Mouse (Mus musculus): ENCODE data around the gene Il1rl2.
"Not testable (repeated sequence)": the region's sequence is repeated elsewhere in the genome, so short reads cannot be mapped to it uniquely, and the experiment has no call there.

Gene Il1rl2

DNA sequence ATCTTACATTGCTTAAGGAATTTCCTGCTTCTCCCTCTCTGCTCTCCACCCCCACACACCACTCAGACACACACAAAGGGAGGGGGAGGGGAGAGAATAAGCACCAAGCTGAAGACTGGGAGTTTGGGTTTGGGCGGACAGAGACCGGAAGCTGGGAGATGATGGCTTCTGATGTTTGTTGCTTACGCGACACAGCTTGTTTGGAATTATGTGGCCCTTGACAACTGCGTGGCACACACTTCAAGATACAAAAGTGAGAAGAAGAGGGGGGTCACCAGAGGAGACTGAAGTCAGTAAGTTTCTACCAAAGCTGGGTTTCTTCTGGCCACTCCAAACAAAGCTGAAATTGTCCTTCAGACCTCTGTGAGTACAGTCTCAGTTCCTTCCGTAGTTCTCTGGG lies at the start of gene Il1rl2:
Gene Il1rl2 (plus strand): TSS at position 154 of the 400 bp plus-strand sequence.
- DNase-seq: no peak

DNA sequence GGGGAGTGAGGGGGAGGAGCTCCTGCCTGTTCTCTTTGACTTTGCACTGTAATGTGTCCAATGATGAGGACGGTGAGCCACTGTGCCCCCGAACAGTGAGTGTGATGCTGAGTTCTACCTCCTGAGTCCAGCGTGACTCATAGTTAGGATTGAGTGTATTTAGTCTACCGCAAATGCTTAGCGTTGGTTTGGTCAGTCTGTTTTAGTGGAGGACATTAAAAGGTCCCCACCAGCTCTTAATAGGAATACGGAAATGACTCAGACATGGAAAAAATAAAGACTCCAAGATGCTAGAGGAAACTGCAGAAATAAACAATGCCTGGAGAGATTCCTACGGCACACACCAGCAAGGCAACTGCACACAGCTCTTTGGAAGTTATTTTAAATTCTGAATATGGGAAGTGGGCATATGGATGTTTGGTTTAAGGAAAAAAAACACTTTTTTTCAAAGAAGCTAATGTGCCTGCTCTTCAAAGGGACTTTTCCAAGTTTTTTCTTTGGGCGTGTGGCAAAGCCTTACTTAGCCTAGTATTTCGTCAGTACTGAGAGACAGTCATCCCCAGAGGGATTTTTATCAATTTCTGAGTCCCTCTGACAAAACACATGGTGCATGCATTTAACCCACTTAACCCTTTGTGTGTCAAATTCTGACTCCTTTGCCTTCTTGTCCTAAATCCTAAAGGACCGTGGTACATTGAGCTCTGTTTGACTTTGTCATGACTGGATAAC lies 49.0 kb upstream of the Il1rl2 start:
- DNase-seq: no peak

DNA sequence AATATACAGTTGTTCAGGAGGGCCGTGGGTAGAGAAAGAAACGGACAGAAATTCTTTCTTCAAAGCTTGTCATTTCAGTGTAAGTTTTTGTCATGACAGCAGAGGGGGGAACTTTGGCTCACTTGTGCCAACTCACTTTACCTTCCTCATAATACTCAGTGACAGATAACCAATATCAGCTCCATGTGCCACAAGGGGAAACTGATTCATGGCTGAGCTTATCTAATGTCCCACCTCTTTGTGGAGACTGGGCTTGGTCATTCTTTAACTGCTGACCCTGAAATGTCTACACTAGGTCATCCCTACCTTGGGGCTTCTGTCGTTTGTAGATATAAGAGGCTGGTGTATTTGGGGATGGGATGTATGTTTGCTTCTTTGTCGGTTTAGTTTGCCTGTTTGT lies 46.5 kb upstream of the Il1rl2 start:
- no peak for DNase-seq

DNA sequence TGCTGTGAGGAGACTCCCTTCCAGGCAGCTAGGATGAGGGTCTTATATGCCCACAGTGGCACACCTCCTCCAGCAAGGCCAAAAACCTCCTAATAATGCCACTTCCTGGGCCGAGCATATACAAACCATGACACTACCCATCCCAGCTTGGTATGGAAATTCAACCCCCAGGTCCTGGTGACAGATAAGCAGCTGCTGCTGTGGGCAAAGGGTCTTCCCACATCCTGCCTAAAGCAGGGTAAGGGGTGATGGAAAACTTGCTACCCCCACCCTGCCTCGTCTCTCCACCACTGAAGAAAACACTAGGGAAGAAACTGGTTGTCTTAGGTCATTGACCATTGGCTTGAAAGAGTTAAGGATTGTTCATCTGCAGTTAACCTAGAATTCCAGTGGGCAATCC lies 45.7 kb upstream of the Il1rl2 start:
- DNase-seq: no peak

DNA sequence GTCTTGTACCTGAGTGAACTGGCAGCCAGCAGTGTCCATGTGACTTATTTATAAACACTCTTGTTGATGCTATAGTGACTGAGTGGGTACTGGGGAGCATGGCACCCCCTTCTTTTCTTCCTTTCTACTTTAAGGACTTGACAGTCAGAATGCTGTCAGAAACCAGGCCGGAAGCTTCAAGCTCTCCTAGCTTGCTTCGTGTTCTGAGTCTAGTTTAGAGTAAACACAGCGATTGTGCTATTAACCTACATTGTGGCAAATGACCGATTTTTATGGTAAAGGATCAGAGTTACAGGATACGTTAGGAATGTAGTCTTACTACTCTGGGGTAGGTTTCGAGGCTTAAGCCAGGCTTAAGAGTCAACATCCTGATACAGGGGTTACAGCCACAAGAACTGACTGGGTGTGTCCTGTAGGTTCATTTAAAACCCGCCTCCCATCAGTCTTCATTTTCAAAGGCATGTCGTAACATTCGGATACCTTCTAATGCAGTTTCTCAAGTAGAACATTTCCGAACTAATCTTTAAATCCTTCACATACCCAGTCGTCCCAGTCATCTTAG lies 45.1 kb upstream of the Il1rl2 start:
- DNase-seq: no peak

DNA sequence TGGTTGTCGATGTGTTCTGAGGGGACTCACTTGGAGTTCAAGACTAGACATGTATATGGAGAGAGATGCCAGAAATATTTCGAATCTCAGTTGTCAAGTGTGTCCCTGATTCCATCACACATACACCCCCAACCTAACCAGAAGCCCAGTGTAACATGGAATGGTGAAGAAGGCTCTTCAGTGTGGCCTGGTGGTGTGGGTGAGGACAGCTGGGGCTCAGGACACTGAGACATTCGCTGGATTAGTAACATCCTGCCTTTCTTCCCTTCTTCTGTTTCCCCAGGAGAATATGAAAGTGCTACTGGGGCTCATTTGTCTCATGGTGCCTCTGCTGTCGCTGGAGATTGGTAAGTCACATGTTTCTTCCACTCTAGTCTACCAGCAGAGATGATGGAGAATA lies 42.5 kb upstream of the Il1rl2 start:
- no peak for DNase-seq

DNA sequence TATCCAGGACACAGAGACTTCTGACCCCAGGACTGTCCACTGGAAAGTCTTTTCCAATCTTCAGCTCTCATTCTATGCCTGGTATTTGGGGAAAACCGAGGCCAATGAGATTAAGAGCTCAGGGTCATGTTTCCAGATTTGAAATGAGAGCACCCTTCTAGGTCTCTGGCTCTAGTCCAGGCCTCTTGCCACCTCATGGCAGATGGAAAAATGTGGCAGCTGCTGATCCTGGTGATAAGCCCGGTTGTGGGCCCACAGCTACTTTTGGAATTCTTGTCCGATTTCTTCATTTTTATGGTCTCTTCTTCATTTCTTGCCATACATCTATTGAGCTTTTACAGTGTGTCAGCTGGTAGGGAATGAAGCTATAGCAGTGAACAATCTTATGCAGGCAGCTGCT lies 42.0 kb upstream of the Il1rl2 start:
- no peak for DNase-seq

DNA sequence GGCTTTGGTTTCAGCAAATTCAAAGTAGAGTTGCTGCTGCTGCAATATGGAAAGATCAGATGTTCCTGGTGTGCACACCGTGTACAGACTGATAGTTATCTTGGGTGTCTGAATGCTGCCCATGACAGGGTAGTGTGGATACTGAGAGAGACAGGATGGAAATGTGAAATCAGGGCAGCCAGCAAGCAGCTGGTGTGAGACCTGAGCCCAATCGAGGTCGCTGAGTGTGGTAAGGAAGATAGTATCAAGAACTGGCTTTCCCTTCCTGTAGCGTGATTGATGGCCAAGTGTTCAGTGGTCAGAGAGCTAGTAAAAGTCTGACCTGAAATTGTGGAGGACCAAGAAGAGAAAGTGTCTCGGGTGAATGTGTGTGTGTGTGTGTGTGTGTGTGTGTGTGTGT lies 40.4 kb upstream of the Il1rl2 start:
- no peak for DNase-seq

DNA sequence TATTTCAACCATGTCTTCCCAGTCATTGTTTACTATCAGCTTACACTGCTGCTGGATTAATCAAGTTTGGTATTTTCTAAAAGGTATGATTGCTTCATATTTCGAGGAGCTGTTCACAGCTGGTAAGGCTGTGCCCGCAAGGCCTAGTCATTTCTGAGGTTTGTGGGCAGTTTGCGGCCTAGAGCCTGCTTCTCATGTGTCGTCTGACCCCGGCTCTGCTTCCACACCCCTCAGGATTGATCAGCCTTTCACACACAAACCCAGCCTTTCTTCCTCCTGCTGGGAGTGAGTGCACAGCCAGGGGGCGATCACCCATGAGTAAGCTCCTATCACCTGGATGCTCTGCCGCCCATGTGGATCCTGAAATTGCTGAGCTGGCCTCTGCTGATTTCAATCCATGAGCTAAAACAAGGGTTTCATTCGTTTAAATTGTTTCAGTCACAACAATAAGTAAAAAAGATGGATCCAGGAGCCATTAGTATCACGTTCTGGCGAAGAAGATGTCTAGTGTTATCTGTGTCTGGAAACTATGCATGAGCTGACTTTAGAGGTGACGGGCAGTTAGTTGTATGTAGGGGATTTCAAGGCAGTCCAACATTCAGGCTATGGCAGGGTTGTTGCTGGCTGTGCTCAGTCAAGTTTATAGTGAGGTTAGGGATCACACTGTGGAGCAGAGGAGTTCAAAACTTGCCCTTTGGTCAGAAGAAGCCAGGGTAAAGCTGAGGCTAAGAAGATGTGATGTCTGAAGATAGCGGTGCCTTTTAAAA lies 33.7 kb upstream of the Il1rl2 start:
- DNase-seq: no peak

DNA sequence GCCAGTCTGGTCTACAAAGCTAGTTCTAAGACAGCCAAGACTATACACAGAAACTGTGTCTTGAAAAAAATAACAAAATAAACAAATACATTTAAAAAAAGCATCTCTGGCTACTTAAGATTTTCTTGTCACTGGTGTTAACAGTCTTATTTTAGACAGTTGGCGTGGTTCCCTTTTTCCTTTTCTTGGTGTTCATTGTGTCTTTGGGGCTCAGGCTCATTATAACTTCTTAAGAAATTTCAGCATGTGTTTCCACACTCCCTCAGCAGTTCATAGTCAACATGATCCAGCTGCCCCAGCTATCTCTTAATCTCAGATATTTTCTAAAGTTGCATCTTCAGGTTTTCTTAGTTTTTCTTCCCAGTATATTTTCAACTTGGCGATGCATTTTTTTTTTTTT lies 32.2 kb upstream of the Il1rl2 start:
- DNase-seq: no peak

DNA sequence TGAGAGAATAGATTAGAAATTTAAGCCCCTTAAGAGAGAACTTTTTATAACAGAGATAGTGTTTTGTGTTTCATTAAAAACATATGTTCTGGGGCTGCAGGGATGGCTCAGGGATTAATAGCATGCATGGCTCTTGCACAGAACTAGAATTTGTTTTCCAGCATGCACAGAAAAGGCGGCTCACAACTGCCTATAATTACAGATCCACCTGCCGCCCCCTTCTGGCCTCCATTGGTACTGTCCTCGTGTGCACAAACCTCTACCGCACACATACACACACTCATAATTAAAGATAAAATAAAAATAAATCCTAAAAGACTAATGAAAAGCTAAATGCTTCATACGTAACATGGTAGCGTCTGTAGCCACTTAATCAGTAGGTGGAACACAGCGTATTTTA lies 30.5 kb upstream of the Il1rl2 start:
- no peak for DNase-seq

DNA sequence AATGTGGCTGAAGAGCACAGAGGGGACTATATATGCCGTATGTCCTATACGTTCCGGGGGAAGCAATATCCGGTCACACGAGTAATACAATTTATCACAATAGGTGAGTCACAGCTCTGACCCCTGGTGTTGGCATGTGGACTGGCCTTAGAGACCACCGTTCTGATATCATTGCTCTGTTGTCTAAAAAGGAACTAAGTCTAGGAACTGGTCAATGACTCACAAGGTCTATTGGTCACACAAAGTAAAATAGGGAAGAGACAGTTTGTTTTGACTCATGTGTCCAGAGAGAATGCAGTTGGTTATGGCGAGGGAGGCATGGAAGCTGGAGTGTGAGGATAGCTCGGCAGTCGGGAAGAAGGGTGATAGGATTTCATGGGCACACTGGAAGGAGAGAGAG lies 29.6 kb upstream of the Il1rl2 start:
- DNase-seq: no peak

DNA sequence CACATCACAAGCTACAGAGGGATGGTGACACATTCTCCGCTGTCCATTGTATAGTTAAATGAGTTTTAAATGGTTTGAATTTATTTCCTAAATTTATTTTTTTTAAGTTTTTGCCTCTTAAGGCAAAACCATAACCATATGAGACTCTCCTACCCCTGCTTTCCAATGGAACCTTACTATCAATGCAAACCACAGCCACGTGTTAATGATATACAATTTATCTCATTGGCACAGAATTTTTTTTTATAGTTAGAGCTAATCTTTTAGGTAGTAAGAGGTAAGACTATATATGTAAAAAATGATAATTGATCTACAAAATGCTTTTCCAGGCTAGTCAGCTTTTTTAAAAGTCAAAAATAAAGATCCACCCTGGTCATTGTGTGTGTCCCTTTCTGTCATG lies 26.4 kb upstream of the Il1rl2 start:
- DNase-seq: no peak

DNA sequence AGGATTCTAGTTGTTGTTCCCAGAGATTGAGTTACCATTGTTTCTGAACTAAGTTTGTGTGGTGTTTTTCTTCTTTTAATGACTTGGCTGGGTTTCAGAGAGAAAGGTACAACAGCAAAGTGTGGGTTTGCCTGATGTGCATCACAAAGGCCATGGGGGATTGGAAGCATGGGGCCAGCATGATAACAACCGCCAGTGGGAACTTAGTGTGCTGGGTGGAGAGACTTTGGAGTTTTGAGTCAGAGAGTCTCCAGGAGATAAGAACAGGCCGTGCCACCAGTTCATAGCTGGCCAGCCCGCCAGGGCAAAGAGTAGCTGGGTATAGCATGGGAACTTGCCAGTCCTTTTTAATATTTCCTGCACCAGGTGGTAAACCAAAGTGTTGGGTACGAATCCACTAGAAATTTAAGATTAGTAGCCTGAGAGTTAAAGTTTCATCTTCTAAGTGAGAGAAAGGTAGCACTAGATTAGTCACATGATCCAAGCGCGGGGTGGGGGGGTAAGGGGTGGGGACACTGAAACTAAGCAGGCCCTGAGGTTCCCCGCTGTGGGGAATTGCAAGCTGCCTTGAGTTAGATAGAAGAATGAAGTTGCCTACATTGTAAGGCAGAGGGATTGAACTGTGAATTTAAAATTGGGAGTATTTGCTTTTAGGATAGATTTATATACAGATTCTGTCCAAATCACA lies 21.1 kb upstream of the Il1rl2 start:
- DNase-seq: no peak

DNA sequence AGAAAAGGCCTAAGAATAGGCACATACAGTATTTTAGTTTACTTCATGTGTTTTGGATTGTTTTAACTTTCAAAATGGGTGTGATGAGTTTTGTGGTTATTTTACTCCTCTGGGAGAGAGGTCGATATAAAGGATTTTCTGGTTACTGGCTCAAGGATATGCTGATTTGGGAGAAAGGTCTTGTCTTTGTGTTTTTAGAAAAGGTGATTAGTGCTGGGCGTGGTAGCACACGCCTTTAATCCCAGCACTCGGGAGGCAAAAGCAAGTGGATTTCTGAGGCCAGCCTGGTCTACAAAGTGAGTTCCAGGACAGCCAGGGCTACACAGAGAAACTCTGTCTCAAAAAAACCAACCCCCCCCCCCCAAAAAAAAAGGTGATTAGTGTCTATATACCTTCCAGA lies 20.1 kb upstream of the Il1rl2 start:
- DNase-seq: not testable (repeated sequence)

DNA sequence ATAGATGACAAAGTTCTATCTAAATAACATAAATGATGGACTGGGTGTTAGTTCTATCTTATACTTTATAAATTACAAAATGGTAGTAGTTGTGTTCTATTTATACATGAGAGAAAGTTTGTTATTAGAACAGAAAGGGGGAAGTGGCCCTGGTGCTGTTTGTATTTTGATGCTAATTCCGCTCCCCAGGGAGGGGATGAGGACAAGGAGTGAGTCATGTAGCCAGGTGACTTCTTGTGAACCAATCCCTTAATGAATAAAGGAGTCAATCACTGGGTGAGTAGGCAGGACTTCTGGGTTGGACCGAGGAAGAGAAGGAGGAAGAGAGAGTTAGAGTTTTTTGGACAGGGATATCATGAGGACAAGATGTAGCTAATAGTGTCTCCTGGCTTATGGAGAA lies 18.3 kb upstream of the Il1rl2 start:
- DNase-seq: no peak

DNA sequence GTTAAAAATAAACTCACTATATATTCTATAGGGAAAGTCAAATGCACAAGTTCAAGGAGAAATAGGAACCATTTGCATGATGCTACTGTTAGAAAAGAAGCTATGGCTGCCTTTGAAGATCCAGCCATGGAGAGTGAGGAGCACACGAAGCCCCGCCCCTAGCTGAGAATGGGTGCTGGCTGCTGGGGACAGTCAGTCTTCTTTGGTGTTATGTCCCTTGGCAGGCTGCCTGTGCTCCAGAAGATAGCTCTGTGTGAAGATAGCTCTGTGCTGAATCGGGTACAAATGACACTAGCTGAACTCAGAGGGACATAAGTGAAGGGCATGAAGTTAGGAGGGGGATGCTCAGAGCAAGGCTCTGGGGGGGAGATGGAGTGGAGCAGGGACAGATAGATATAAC lies 13.3 kb upstream of the Il1rl2 start:
- DNase-seq: no peak

DNA sequence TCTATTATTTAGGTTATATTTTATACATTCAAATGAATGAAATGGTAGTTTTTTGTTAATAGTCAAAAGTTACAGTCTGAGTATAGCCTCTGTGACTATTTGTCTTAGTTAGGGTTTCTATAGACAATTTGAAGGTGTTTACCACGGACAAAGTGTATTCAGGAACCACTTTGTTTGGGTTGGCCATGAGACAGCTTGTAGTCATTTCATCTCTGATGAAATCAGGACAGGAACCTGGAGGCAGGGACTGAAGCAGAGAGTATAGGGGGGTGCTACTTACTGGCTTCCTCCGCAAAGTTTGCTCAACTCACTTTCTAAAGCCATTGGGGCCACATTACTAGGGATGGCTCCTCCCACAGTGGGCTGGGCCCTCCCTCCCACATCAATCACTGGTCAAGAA lies 12.8 kb upstream of the Il1rl2 start:
- DNase-seq: no peak

DNA sequence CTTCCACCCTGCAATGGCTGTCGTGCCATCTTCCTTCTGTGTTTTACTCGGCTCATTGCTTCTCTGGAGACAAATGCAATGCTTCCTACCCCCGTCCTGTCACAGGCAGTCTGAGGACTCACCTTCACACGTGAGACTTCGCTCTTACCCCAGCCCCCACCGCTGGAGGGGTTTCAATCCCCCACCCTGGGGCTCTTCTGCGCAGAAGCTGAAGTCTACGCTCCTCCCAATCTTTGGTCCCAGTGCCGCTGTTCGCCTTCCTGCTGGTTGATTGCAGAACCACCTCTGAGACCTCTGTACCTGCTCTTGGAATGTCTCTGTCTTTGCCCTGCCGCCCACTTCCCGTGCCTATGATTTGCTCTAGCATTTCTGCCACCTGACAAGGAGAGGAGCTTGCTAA lies 10.4 kb upstream of the Il1rl2 start:
- no peak for DNase-seq

DNA sequence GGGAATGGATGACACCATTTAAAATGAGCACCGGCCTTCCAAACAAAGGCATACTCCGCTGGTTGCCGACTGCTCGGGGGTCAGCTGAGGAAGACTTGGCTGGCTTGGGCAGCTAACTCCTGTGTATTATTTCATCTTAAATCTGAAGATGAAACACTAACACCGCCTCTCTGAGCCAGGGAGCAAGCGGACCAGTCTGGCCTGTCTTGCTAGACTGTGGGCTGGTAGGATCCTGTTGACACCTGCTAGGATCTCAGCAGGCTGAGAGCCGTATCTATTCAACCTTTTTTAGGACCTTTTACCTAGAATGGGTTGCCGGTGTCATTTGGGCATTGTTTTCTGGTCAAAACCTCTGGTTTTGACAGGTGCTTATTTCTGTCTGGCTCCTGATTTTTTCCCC lies 6.8 kb upstream of the Il1rl2 start:
- no peak for DNase-seq

DNA sequence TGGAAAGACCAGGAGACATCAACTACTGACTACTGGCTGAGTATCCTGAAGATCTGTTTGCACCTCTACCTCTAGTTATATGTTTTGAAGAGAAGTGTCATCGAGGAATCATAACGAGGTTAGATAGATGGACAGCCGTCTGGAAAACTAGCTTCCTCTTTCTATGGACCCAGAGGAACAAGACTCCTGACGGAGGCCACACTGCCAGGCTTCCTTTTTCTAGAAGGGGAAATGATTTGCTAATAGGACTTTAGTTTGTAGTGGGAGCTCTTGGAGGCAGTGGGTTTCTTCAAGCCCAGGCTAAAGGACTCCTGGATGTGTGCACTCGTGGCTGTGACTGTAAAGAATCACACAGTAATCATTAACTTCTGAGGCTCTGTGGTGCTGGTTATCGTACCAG lies 2.6 kb upstream of the Il1rl2 start:
- DNase-seq: no peak

DNA sequence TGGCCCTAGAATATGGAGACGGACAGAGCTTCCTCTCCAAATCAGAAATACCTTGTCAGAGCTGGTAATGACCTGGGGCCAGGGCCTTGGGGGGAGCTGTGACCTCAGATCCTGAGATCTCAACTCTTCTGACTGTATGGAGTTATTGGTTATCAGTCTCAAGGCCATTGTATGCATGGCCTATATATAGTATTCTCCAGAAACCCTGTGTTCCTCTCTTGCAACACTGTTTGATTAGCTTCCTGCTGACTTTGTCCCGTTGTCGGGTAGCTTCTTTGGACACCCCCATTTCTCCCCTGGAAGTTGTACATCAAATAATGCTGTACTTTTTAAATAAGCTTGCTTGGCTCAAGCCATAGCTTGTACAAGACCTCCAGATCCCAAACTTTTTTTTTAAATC lies 1.9 kb upstream of the Il1rl2 start:
- no peak for DNase-seq

DNA sequence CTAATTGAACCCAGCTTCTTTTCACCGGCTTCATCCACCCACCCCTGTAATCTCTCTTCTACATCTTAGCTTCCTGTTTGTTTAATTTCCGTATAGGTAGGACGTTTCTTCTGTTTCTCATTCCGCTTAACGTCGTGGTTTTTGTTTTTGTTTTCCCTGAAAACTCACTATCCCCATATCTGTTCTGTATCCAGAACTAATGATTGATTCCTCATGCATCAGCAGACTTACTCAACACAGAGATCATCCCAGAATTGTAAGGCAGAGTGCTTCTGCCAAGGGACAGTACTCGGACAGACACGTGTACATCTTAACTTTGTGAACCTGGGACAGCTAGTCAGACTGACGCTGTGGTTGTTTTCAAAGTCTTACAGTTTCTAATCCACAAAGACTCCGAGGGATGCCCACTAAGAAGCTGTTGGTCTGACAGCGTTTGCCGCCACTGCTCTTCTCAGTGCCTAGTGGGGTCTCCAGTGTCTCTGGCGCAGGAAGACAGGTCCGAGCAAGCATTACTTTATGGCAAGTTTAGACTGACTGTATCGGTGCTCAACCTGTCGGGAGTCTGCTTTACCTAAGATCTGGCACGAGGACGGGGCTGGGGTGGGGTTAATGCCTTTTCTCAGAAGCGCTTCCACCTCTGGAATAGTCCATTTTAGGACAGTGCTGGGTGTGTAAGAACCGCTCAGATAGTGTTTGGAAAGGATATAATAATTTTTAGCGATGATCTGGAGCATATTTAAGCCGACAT lies 719 bp downstream of the Il1rl2 start:
- DNase-seq: no peak

Measured in right cerebral cortex, postnatal 25 days (tissue).